Mouse (Mus musculus): ENCODE measurements at regions not wholly inside any gene's neighbourhood (a gene's known extent, or its start where the extent isn't known, plus 50 kb on each side); places are given as distances from the start of the nearest gene placed in this dataset.

GRCm38 (mm10) chr5:37898041-37898615 lies 73.7 kb upstream of the Msx1 start:
- no peak overlapping the region for H3K4me3 ChIP-seq (ENCODE audit: insufficient read depth in 1 of 2, low read depth in 1 of 2, low read length in 2 of 2, poor library complexity in 1 of 2, severe bottlenecking in 1 of 2)
- H3K4me1 ChIP-seq (ENCODE audit: control insufficient read depth in 2 of 2, insufficient read depth in 2 of 2, low read length in 2 of 2, poor library complexity in 1 of 2): peaks cover 0 to 6% of the 10 kb centered on the region in 2 experiments; a peak in 2 of 4 replicates
- H3K36me3 ChIP-seq (ENCODE audit: control insufficient read depth, insufficient read depth, low read length, poor library complexity, severe bottlenecking): no peaks in the 10 kb centered on the region
- in situ Hi-C loops (cut with MboI; ENCODE audit: low sequenced_read_pairs in 2 of 2, unreplicated experiment in 2 of 2): no loop called here
- no peak for TF ChIP-seq ZC3H11A (IDR thresholded peaks at IDR 0.05; ENCODE audit: borderline replicate concordance, low read depth, low read length)
- no peak for TF ChIP-seq MAFK (IDR thresholded peaks at IDR 0.05; ENCODE audit: insufficient read depth, low read depth, low read length)
- no peak for TF ChIP-seq HCFC1 (IDR thresholded peaks at IDR 0.05; ENCODE audit: borderline replicate concordance, insufficient read depth, low read length)
- no peak for TF ChIP-seq ZNF384 (IDR thresholded peaks at IDR 0.05; ENCODE audit: low read depth, low read length)
- TF ChIP-seq CHD2 (IDR thresholded peaks at IDR 0.05; ENCODE audit: low read depth, low read length): no peak
- no peak overlapping the region for H3K9ac ChIP-seq (ENCODE audit: insufficient read depth, low read depth, low read length, poor library complexity, severe bottlenecking)
- no peaks in the 10 kb centered on the region for H3K9me3 ChIP-seq (ENCODE audit: control insufficient read depth, insufficient read depth, low read depth, low read length)
- no peak overlapping the region for H3K27ac ChIP-seq (ENCODE audit: insufficient read depth, low read depth, low read length, poor library complexity, severe bottlenecking)
- DNase-seq (ENCODE audit: low read depth, low spot score): no peak

- in situ Hi-C loops (cut with MboI; ENCODE audit: low sequenced_read_pairs in 2 of 2, unreplicated experiment in 2 of 2): no loop called here
- no peak overlapping the region for H3K4me3 ChIP-seq (ENCODE audit: insufficient read depth in 1 of 2, low read depth in 1 of 2, low read length in 2 of 2, poor library complexity in 1 of 2, severe bottlenecking in 1 of 2)
Observed at GRCm38 (mm10) chr5:37897501-37897900, 73.1 kb upstream of the Msx1 start.

GRCm38 (mm10) chr5:37895441-37896336 lies 71.3 kb upstream of the Msx1 start:
- DNase-seq (ENCODE audit: low read depth, low spot score): no peak
- H3K4me1 ChIP-seq (ENCODE audit: control insufficient read depth in 2 of 2, insufficient read depth in 2 of 2, low read length in 2 of 2, poor library complexity in 1 of 2): peaks cover 0 to 5% of the 10 kb centered on the region in 2 experiments; a peak in 2 of 4 replicates
- TF ChIP-seq CHD2 (IDR thresholded peaks at IDR 0.05; ENCODE audit: low read depth, low read length) (no peak), MAFK (IDR thresholded peaks at IDR 0.05; ENCODE audit: insufficient read depth, low read depth, low read length) (no peak), ZC3H11A (IDR thresholded peaks at IDR 0.05; ENCODE audit: borderline replicate concordance, low read depth, low read length) (no peak), ZNF384 (IDR thresholded peaks at IDR 0.05; ENCODE audit: low read depth, low read length) (no peak), HCFC1 (IDR thresholded peaks at IDR 0.05; ENCODE audit: borderline replicate concordance, insufficient read depth, low read length) (no peak)
- H3K4me3 ChIP-seq (ENCODE audit: insufficient read depth in 1 of 2, low read depth in 1 of 2, low read length in 2 of 2, poor library complexity in 1 of 2, severe bottlenecking in 1 of 2): no peak overlapping the region
- no peaks in the 10 kb centered on the region for H3K36me3 ChIP-seq (ENCODE audit: control insufficient read depth, insufficient read depth, low read length, poor library complexity, severe bottlenecking)
- H3K27ac ChIP-seq (ENCODE audit: insufficient read depth, low read depth, low read length, poor library complexity, severe bottlenecking): no peak overlapping the region
- no peak overlapping the region for H3K9ac ChIP-seq (ENCODE audit: insufficient read depth, low read depth, low read length, poor library complexity, severe bottlenecking)
- no peaks in the 10 kb centered on the region for H3K9me3 ChIP-seq (ENCODE audit: control insufficient read depth, insufficient read depth, low read depth, low read length)
- in situ Hi-C loops (cut with MboI; ENCODE audit: low sequenced_read_pairs in 2 of 2, unreplicated experiment in 2 of 2): no loop called here

More at GRCm38 (mm10) chr5:37897501-37897900, 73.1 kb upstream of the Msx1 start:
- Histone ChIP-seq H3K36me3 (ENCODE audit: control insufficient read depth, insufficient read depth, low read length, poor library complexity, severe bottlenecking) (no peaks in the 10 kb centered on the region), H3K27ac (ENCODE audit: insufficient read depth, low read depth, low read length, poor library complexity, severe bottlenecking) (no peak overlapping the region), H3K4me1 (ENCODE audit: control insufficient read depth in 2 of 2, insufficient read depth in 2 of 2, low read length in 2 of 2, poor library complexity in 1 of 2) (peaks cover 0 to 8% of the 10 kb centered on the region in 2 experiments; a peak in 2 of 4 replicates), H3K9ac (ENCODE audit: insufficient read depth, low read depth, low read length, poor library complexity, severe bottlenecking) (no peak overlapping the region), H3K9me3 (ENCODE audit: control insufficient read depth, insufficient read depth, low read depth, low read length) (no peaks in the 10 kb centered on the region)
- no peak for TF ChIP-seq CHD2 (IDR thresholded peaks at IDR 0.05; ENCODE audit: low read depth, low read length)
- TF ChIP-seq HCFC1 (IDR thresholded peaks at IDR 0.05; ENCODE audit: borderline replicate concordance, insufficient read depth, low read length): no peak
- no peak for TF ChIP-seq MAFK (IDR thresholded peaks at IDR 0.05; ENCODE audit: insufficient read depth, low read depth, low read length)
- no peak for TF ChIP-seq ZC3H11A (IDR thresholded peaks at IDR 0.05; ENCODE audit: borderline replicate concordance, low read depth, low read length)
- TF ChIP-seq ZNF384 (IDR thresholded peaks at IDR 0.05; ENCODE audit: low read depth, low read length): no peak
- no peak for DNase-seq (ENCODE audit: low read depth, low spot score)

- no peak for DNase-seq (ENCODE audit: low read depth, low spot score)
- TF ChIP-seq MAFK (IDR thresholded peaks at IDR 0.05; ENCODE audit: insufficient read depth, low read depth, low read length): no peak
- no peak for TF ChIP-seq ZNF384 (IDR thresholded peaks at IDR 0.05; ENCODE audit: low read depth, low read length)
- no peak for TF ChIP-seq CHD2 (IDR thresholded peaks at IDR 0.05; ENCODE audit: low read depth, low read length)
- no peak for TF ChIP-seq ZC3H11A (IDR thresholded peaks at IDR 0.05; ENCODE audit: borderline replicate concordance, low read depth, low read length)
- in situ Hi-C loops (cut with MboI; ENCODE audit: low sequenced_read_pairs in 2 of 2, unreplicated experiment in 2 of 2): no loop called here
- no peaks in the 10 kb centered on the region for H3K9me3 ChIP-seq (ENCODE audit: control insufficient read depth, insufficient read depth, low read depth, low read length)
- H3K4me1 ChIP-seq (ENCODE audit: control insufficient read depth in 2 of 2, insufficient read depth in 2 of 2, low read length in 2 of 2, poor library complexity in 1 of 2): peaks cover 0 to 5% of the 10 kb centered on the region in 2 experiments; a peak in 2 of 4 replicates
- no peaks in the 10 kb centered on the region for H3K36me3 ChIP-seq (ENCODE audit: control insufficient read depth, insufficient read depth, low read length, poor library complexity, severe bottlenecking)
- H3K4me3 ChIP-seq (ENCODE audit: insufficient read depth in 1 of 2, low read depth in 1 of 2, low read length in 2 of 2, poor library complexity in 1 of 2, severe bottlenecking in 1 of 2): no peak overlapping the region; a peak in 1 of 4 replicates
- H3K27ac ChIP-seq (ENCODE audit: insufficient read depth, low read depth, low read length, poor library complexity, severe bottlenecking): no peak overlapping the region
- no peak overlapping the region for H3K9ac ChIP-seq (ENCODE audit: insufficient read depth, low read depth, low read length, poor library complexity, severe bottlenecking)
Observed at GRCm38 (mm10) chr5:37893639-37894550, 69.5 kb upstream of the Msx1 start.
